Mouse (Mus musculus) frontal cortex, adult (tissue): ENCODE measurements around the gene Caps2.
A peak's percentile ranks its signal among the peaks of the same experiment; 100 is the strongest.
"Not testable (repeated sequence)": the region's sequence is repeated elsewhere in the genome, so short reads cannot be mapped to it uniquely, and the experiment has no call there.

Experiments
- ATAC-seq: cut with Nextera tagmentation; 2 replicates; pipeline ENCODE4 v1.9.2; 2017; ENCODE audit warnings: mild to moderate bottlenecking, moderate library complexity, mixed read lengths; ENCODE audit not compliant: low TSS enrichment

Gene Caps2

DNA sequence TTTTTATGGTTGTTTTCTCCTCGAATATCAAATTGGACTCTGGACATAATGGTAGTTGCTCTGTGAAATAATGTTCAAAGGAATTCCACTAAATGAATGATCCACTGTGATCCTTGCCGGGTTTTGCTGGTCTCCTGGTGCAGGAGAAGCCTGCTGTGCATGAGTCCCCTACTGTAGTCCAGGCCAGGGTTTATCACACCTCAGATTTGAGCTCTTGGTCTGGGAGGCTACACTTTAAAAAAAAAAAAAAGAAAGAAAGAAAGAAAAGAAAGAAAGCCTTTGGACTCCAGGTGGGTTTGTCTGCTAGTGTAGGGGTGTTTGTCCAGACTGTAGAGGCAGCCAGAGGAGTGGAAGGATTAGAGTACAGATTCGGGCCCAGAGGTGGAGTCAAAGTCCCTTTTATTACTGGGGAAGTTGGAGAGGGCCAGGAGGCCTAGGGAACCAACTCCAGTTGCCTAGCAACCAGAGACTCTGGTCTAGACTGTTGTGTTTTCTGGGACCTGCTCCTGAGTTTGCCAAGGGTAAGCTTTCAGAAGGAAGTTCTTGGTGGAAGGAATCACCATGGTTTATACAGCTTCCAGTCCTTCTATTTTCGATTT lies at the start of gene Caps2:
Gene Caps2, plus strand, starts transcription at position 454 of the 599 bp plus-strand sequence.
- peak; percentile 58 for ATAC-seq

DNA sequence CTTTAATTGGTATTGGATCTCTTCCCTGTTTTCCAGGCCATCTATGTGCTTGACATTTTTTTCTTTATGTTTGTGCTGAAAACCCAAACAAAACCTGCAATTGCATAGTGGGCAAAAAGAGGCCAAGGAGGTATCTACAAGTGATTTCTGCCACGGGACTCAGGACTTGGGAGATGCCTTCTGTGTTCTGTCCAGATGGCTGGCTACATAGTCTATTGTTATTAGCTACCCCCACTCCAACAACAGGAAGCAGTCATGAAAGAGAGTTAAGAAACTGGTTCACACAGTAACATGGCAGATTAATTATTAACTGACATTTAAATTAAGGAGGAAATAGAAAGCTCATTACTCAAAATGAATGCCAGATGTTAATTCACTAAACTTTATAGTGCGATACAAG lies 38.3 kb upstream of the Caps2 start:
- not testable (repeated sequence) for ATAC-seq

DNA sequence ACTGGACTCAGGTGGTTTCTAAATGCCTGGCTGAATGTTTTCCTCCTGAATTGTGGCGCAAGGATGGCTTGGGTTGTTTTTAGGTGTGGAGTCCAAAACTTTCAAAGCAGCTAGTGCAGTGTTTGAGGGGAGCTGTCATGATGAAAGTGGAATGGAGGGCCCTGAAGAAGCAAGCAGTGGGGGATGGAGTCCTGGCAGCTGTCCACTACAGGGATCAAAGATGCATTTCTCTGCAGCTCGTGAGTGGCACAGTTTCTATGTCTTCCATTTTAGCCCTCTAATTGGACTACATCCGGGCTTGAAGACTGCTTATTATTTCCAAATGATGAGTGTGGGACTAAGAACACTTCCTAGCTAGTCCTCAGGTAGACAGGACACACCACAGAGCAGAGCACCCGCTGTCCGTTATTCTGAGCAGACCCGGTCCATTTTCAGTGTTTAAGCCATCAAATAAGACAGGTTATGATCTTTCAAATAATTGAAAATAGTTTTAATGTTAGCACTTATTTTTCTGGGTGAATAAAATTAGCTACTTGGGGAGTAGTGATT lies 35.7 kb upstream of the Caps2 start:
- ATAC-seq, result not testable (repeated sequence)

DNA sequence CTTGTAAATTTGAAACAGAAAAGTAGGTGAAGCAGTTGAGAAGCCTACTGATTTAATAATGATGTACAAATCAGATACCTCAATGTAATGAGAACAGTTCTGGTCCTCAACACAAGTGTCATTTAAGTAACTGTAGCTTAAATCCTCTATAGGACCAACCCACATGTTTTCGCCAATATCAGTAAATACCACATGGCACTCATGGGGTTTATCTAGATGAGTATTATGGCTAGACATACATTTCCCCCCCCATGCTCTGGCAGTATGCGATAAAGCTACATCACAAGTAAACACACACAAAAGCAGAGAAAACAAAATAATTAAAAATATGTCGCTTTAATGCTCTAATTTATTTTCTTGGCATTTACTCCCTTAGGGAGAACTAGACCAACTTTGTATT lies 31.2 kb upstream of the Caps2 start:
- ATAC-seq, result no peak

DNA sequence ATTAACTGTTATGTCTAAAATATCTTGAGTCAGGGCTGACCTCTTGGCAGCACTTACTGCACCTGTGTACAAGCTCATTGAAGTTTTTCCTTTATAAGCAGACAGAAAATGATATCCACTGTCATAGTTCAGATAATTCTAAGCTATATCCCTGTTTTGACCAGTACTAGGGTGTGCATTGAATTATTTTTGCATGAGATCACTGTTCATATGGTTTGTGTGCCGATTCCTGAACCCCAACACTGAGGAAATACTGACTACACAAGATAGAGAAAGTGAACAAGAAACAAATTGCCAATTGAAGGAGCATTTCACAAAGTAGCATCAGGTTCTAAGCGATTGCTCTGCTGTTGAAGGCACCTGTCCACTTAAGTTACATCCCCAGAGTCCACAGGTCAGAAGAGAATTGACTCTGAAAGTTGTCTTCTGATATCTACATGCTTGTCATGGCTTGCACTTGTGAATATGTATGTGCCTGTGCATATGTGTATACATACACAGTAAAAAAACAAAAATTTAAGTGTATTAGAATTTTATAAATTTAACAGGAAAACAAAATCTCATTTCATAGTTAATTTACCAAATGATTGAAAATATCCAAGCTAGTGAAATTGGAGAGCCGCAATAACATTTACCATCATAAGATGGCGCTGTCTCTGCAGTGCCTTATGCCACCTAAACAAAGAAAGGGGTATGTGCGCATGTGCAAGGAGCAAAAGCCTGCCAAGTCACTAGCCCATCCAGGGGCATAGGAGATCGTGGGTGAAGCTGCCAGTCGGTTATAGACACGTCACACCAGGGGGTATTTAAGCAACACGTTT lies 25.2 kb upstream of the Caps2 start:
- ATAC-seq, result peak; percentile 79

DNA sequence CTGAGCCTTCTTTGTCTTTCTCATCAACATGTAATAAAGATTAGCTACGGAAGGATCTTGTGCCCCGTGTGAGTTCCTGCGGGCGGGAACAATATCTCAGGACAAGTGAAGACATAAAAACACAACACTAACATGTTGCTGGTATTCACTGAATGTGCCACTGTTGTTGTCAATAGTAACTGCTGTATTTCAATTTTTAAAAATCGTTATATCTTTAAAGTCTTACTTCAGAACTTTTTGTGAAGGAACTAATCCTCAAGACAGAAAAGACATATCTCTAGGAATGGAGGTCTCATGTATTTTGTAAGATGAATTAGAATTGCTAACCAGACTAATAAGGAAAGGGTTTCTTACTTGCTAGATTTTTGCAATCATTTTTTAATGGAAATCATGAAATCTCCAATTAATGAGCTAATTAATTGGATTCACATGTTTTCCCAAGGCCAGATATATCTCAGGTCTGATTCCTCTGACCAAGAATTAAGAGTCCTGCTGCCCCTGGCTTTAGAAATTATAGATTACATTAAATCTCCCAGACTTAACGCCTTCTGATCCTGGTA lies 24.5 kb upstream of the Caps2 start:
- ATAC-seq, result peak; percentile 77

DNA sequence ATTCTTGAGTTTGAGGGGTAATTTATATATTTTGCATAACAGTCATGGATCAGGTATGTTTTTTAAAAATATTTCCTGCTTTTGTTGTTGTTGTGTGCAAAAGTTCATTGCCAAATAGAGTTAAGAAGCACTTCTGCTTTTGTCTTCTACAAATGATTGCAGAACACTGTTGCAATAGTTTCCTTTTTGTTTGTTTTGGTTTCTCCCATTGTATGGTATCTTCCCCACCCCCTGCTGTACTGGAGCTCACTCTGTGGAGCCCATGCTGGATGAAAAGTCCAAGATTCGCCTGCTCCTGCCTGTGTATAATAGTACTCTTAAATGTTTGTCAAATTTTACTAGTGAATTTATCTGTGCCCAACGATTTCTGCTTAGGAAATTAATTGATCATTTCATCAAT lies 23.6 kb upstream of the Caps2 start:
- ATAC-seq, result no peak

DNA sequence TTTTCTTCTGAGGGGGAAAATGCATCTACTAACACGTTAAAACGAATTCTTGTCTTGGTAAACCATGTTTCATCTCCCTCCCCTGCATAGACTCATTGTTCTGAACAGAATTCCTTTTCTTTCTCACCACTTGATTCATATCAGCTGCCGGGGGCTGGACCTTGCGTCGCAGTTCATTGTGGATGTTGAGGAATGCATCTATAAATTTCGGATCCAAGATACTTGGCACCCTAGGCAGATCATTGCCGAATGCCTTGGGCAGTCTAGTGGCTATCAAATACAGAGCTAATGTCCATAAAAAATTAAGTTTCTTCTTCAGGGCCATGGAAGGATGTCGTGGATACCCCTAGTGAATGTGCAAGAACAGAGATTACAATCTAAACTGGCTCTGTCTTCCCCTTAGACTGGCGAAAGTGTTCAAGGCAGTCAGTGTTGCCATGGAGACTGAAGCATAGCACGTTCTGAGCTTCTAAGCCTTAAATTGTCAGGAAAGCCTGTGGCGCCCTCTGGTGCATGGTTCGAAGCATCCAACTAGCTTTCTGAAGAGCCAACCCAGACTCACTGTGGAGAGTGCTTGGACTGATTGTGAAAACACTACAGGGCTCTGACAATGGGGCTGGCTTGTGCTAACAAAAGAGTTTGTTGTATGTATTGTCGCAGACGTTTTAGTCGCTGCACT lies 3.4 kb upstream of the Caps2 start, which contains the start of gene Glipr1l3:
Gene Glipr1l3, minus strand, starts transcription at position 446 of the 679 bp plus-strand sequence.
- peak; percentile 98 for ATAC-seq

DNA sequence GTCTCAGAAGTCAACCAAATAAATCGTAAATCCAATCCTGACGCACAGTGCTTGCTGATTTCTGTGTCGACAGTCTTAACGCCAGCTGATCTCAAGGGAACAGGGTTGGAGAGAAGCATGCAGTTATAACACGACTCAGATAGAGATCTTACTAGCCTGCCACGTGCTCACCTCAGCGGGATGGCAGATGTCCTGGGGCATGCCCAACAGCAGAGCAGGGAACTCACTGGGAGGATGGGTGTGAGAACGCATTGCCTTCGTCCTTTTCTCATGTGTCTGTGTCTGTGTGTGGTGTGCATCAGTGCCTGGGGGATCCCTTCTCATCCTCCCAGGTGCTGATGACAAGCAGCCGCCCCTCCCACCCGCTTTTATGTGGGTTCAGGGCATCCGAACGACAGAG lies 13.6 kb downstream of the Caps2 start:
- ATAC-seq, result not testable (repeated sequence)

DNA sequence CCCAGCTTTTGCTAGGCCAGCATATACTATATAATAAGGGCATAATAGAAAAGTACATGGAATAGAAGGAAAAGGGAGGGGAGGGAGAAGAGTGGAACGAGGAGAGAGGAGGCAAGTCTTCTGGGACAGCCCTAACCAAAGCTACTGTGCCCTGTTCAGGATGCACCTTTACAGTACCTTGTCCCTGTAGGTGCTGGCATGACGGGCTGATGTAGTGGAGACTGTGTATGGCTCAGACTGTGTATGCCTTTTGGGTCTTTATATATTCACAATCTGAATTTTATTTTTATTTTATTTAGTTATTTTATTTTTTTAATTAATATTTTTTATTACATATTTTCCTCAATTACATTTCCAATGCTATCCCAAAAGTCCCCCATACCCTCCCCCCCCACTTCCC lies 30.5 kb downstream of the Caps2 start:
- not testable (repeated sequence) for ATAC-seq

DNA sequence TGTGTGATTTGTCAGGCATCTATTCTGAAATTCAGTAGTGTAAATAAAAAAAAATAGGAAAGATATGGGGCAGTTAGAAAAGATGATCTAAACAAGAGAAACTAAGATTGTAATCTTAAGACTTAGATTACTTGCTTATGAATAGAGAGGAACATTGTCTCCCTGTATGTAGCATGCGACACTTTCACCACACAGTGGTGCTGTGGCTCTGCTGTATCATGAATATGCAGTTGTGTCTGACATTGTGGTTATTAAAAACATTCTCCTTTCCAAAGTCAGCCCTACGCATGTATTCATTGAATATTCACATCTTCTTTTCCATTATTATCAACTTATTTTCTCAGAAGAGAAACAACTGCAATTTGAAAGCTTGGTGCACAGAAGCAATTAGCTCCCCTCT lies 40.0 kb downstream of the Caps2 start:
- peak; percentile 99 for ATAC-seq

DNA sequence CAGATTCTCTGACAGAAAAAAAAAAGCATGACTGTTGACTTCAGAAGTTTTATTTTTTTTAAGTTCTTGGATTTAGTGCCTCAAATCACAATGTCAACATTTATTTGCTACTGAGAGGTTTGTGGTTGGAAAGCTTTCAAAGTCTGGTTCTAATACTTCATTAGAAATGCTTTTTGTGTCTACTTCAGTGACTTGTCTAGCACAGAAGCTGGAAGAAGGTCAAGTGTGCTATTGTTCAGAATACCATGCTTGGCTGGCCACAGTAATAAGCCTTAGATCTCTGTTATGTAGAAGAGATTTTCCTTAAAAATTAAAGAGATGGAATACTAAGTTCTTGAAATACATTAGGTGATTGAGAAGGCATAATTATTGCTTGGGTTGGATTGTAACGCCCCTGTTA lies 63.7 kb downstream of the Caps2 start:
- ATAC-seq, result no peak

DNA sequence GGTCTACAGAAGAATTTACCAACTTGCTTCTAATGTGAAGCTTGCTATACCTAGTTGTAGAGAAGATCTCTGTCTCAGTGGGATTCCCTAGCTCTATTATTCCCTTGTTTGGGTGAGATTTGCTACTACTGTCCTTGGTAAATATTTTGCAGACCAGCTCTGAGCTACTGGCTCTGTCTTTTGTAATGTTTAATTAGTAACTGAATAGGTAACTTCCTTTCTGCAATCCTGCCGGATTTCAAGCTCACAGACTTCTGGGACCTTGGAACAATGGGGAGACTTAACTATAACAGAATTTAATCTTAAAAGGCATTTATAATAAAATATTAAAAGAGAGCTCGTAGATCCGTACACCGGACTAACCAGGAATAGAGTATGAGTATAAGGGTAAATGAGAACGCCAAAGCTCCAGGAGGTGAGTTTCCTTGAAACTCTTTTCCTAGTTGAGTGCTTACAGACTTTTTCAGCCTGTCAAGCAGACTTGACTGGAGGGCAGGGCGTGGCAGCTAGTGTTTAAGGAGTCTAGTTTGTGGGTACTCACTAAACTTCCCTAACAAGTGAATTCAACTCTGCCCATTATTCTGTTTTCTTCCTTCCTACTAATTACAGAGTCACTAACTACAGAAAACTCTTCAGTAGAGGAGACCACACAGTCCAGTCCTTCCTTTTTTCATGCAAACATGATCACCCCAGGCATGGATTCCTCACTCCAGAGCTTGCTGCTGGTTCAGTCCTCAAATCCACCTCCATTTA lies 65.8 kb downstream of the Caps2 start:
- not testable (repeated sequence) for ATAC-seq

DNA sequence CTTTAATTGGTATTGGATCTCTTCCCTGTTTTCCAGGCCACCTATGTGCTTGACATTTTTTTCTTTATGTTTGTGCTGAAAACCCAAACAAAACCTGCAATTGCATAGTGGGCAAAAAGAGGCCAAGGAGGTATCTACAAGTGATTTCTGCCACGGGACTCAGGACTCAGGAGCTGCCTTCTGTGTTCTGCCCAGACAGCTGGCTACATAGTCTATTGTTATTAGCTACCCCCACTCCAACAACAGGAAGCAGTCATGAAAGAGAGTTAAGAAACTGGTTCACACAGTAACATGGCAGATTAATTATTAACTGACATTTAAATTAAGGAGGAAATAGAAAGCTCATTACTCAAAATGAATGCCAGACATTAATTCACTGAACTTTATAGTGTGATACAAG lies 69.3 kb downstream of the Caps2 start:
- not testable (repeated sequence) for ATAC-seq

DNA sequence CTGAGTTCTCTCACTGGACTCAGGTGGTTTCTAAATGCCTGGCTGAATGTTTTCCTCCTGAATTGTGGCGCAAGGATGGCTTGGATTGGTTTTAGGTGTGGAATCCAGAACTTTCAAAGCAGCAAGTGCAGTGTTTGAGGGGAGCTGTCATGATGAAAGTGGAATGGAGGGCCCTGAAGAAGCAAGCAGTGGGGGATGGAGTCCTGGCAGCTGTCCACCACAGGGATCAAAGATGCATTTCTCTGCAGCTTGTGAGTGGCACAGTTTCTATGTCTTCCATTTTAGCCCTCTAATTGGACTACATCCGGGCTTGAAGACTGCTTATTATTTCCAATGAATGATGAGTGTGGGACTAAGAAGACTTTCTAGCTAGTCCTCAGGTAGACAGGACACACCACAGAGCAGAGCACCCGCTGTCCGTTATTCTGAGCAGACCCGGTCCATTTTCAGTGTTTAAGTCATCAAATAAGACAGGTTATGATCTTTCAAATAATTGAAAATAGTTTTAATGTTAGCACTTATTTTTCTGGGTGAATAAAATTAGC lies 72.0 kb downstream of the Caps2 start:
- not testable (repeated sequence) for ATAC-seq

DNA sequence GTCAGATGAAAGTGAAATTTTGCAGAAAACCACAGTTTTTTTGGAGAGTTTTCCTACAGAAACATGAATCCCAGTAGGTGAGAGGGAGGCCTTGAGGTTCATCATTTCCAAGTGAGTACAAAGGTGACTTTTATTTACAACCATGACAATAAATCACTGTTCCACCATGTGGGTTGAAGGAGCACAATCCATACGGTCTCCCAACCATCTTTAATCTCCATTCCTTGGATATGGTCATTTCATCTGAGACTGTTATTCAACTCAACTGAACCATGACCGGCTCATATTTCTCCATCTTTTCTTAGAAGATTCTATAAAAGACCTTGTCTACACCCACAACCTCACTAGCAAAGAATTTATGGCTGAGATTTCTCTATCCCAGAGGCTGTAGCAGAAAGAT lies 84.9 kb downstream of the Caps2 start:
- peak; percentile 57; the same call in 1 of the 2 replicates for ATAC-seq

DNA sequence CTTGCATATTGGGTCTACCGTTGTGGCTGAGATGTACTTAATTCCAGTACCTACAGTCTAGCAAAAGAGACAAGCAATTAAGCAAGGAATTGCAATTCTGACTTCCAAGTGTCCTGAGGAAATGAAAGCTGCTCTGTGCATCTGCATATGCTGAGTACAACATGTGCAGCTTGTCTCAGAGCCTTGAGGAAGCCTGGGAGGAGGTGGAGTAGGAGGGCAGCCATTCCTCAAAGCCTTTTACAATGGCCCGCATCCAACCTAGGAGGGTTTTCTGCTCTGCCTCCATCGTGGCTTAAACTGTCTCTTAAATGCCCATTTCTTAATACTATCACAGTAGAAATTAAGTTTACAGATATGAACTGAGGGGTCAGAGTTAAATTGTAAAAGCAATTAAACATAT lies 100.0 kb downstream of the Caps2 start:
- peak; percentile 96 for ATAC-seq
